Mouse (Mus musculus) mature B cell (primary cell): ENCODE results near the gene Dcun1d3.

ENCODE experiments used
- in situ Hi-C: fragments of 300-500 bp; cut with MboI; formaldehyde crosslinking; loops from 2 replicates; pipeline ENCODE4 v1.14.3; 2019

The Dcun1d3 gene

DNA sequence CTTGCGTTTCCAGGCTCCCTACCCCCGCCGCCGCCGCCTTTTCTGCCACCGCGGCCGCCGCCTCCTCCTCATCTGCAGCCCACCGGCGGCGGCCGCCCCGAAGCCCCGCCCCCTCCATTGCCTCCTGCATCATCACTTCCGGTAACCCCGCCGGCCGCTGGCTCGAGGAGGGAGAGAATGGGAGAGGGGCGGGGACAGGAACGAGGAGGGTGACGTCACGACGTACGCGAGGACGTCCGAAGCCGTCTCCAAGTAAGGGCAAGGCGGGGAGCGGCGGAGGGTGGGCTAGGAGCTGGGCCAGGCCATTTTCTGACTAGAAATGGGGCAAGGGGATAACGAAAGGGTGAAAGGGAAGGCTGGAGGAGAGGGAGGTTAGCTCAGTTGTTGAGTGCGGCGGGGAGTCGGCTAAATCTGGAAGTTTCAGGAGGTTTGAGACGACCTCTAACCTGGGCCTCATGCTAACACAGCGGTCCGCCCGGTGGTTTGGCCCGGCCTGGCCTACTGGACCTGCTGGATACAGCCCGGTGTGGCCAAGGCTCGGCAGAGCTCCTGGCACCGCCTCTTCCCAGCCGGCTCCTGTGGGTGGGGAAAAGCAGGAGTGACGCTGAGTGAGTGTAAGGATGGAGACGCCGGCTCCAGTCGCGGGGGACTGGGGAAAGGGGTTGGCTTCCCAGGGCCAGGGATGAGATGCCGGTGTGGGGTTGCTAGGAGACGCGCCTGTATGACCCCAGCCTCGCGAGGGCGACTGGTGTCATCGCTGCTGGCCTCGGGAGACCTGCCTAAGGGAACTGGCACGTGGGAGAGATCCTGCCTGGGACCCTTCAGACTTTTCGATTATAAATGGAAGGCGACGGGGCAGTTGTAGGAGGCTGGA lies at the start of gene Dcun1d3, which contains the start of gene Lyrm1:
TSS of gene Dcun1d3 (minus strand) at position 660 of the 874 bp plus-strand sequence.
TSS of gene Lyrm1 (plus strand) at position 223 of the 874 bp plus-strand sequence.
- in situ Hi-C loops = loop anchor here (25.0 kb wide), 2 partner anchors 741 to 941 kb away; partner anchors contain the start of genes Eef2k and Uqcrc2

DNA sequence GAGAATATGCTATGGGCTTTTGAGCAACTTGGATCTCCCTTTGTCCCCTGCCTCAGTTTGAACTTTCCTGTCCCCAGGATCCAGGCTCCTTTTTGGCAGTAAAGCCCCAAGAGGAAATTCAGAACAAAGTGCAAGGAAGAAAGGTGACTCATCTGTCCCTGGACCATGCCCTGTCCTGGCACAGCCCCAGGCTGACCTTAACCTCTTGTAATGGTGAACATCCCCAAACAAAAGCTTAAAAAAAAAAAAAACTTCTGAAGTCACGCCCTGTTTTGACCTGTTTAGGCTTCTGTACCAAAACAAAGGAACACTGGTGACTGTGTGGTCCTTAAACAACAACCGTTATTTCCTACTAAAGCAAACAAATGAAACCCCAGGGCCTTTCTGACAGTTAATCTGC lies 45.5 kb upstream of the Dcun1d3 start:
- in situ Hi-C loops = no loop called here

DNA sequence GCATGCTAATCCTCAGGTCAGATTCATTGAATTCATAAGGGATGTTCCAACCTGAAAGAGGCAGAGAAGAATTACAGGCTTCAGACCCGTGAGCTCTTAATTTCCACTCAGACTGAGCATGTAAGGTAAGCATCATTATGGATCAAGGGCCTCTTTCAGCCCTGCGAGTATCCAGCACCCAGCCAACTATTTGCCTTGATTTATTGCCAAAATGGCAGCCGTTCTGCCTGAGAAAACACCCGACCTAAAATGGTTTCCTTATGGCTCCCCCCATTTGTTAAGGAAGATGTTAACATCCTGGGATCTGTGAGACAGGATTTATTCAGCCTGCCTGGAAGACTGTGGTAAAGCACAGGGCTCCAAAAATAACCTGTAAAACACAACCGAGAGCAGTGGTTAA lies 40.9 kb upstream of the Dcun1d3 start:
- in situ Hi-C loops = no loop called here

DNA sequence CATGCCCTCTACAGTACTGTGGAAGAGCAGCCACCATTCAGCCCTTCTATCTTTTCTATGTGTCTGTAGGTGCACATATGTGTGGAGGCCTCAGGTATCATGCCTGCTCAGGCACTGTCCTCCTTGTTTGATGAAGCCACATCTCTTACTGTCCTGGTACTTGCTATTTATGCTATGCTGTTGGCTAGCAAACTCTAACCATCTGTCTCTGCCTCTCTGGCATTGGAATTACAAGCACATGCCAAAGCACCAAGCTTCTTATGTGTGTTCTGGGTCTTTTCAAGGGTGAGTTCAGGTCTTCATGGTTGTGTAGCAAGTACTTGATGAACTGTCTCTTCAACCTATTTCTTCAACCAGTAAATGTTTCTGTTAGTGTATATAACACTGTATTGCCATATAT lies 40.2 kb upstream of the Dcun1d3 start:
- in situ Hi-C loops = no loop called here

DNA sequence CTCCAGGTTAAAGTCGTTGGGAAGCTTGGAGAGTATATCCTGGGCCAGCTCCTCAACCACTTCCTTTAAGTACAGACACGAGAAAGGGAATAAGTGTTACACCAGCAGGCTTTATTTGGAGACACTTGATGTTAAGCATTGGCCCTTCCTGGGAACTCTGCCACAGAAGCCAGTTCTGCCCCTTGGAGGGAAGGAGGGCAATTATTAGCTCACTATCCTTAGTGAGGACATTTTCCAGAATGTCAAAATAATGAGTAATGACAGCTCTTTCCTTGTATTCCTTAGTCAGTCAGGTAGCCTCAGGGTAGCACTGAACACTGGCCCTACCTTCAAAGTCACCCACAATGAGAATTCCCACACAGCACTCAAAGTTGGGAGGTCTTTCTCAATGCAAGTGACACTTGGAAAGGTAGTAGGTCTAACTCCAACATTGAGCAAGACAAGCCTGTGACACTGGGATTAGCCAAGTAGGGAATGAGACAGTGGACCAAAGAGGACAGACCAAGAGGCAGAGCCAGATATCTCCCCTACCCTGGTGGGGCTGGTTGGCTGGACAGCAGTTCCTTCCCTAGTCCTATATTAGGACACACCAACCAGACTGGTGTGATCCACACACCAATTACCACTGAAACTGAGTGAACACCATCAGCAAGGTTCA lies 32.8 kb upstream of the Dcun1d3 start:
- in situ Hi-C loops = no loop called here

DNA sequence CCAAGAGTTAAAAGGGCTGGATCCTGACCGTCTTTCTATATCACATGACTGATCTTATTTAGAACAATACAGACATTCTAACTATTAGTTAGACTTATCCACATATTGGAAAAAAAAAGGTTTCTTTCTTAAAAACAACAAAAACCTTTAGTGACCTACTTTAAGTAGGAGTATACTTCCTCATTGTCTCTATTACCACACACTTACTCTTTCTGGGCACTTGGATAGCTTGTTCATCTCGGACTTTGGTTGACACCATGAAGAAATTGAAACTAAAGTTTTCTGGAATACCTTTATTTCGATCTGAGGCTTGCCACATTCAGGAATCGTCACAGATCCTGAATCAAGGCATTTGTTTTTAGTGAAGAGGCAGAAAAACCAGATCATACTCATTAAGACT lies 25.0 kb upstream of the Dcun1d3 start:
- in situ Hi-C loops = no loop called here

DNA sequence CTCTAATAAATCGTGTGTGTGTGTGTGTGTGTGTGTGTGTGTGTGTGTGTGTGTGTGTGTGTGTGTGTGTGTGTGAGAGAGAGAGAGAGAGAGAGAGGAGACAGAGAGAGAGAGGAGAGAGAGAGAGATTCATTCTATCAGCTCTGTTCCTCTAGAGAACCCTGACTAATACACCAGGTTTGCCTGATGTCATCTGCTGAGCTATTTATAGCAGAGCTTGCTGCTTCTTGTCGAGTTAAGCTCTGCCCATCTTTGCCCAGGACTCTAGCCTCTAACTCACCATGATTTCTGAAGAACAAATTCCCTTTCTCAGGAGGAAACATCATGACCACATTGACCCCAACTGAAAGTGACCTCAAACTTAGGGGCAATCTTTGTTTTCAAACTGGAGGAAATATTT lies 24.4 kb upstream of the Dcun1d3 start:
- in situ Hi-C loops = no loop called here

DNA sequence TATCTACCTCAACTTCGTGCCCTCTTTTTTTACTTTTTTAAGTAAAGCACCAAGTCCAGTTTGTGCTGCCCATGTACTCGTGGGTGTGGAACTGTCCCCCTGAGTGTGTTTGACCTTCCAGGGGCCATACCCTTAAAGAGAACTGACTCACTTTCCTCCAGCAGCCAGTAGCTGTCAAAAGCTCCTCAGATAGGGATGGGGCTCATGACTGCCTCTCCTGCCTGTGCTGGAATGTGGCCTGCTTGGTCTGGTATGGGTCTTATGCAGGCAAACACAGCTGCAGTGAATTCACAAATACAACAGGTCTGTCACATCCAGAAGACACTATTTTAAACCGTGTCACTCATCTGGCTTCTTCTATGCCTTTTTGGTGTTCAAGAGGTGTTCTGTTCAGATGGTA lies 15.6 kb upstream of the Dcun1d3 start:
- in situ Hi-C loops = no loop called here

DNA sequence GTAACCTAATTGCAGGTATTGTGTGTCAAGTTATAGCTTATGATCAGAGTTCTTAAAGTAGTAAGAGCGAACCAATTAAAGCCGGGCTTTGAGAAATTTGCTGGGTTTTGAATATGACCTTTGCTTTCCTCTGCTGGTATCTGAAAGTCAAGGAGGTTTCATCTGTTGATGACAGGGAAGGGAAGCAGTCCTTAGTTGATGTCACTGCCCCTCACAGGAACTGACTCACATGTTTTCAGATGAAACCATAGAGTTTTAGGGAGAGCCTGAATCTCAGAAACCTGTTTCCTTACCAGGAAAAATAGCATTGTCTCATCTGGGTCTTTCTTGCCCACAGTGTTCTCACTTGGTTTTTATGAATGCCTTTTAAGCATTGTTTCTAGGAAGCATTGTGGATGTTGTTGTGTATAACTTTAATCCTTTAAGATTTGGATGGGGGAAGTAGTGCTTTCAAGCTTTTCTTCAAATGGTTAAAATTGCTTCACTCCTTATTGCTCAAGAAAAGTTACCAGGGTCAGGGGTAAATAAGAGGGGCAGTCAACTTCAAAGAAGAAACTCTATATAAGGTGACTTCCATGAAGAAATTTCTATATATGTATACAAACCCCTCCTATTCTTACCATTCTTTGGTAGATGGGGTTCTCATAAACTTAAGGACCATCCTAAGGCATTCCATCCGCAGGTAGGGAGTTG lies 10.6 kb upstream of the Dcun1d3 start:
- in situ Hi-C loops = no loop called here

DNA sequence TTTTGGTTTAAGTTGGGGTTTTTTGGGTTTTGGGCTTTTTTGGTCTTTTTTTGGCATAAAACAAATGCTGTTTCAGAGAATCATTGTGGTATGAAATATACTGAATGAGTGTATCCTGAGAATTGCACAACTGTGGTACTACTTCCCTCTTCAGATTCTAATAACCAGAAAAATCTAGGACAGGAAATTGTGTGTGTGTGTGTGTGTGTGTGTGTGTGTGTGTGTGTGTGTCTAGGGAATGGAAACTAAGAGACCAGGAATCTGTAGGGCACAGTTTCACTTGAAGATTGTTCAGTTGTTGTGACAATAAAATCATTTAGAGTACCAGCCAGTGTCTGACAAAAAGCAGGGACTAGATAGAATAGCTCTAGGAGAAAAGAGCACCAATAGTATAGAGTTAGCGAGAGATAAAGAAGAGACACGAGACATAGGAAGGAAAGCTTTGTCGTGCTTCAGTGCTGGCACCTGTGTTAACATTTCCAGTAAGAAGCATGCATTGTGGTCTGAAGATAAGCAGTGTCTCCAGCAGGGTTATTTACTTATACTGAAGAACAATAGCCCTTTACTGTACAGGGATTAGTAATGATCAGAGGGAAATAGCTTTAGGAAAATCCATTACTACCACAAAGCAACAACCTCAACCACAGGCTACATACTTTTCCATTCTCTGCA lies 3.4 kb upstream of the Dcun1d3 start:
- in situ Hi-C loops = loop anchor here (25.0 kb wide), 2 partner anchors 738 to 938 kb away; partner anchors contain the start of genes Eef2k and Uqcrc2

DNA sequence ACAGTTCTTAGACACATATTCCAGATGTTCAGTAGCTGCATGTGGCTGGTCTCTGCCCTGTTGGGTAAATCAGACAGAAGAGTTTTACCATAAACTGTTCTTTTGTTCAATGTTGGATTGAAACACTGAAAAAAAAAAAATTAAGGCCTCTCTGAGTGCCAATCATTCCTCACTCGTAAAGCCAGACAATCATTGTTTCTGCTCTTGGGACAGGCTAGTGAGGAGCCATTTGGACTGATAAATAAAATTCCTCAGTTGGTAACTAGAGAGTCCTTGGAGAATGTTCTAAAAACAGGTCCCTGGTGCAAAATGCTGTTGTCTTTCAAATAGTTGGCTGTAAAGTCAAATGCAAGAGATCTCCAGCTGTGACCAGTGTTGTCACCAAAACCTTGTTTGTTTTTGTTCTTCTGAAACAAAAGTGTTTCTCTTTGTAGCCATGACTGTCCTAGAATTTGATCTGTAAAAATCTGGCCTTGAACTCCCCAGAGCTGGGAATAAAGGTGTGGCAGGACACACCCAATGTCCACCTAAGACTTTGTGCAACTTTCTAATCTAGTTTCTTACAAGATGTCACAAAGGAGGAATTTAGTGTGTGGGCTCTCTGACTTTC lies 2.3 kb upstream of the Dcun1d3 start:
- in situ Hi-C loops = loop anchor here (25.0 kb wide), 2 partner anchors 739 to 939 kb away; partner anchors contain the start of genes Eef2k and Uqcrc2

DNA sequence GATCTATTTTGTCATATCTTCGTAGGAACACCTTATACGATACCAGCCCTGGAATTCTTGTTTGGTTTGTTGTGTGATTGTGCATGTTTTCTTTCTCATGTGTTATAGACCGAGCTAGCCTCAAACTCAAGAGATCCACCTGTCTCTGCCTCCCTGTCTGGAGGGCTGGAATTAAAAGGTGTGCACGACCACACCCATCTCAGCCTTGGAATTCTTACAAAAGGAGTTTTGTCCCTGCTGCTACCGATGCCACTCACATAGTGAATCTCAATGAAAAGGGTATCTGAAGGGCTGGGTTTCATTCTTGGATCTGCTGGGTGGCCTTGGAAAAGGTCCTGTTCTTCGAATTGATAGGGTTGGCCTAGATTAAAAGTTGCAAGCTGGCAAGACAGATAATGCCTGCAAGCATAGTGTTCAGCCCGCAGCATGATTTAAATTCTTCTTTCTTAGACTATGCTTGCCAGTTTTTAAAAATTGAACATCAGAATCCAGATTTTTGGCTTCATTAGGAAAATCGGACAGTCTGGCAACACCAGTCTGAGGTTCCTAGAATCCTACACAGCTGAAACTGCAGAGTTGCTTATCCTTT lies 1.5 kb upstream of the Dcun1d3 start:
- in situ Hi-C loops = loop anchor here (25.0 kb wide), 2 partner anchors 740 to 940 kb away; partner anchors contain the start of genes Eef2k and Uqcrc2

DNA sequence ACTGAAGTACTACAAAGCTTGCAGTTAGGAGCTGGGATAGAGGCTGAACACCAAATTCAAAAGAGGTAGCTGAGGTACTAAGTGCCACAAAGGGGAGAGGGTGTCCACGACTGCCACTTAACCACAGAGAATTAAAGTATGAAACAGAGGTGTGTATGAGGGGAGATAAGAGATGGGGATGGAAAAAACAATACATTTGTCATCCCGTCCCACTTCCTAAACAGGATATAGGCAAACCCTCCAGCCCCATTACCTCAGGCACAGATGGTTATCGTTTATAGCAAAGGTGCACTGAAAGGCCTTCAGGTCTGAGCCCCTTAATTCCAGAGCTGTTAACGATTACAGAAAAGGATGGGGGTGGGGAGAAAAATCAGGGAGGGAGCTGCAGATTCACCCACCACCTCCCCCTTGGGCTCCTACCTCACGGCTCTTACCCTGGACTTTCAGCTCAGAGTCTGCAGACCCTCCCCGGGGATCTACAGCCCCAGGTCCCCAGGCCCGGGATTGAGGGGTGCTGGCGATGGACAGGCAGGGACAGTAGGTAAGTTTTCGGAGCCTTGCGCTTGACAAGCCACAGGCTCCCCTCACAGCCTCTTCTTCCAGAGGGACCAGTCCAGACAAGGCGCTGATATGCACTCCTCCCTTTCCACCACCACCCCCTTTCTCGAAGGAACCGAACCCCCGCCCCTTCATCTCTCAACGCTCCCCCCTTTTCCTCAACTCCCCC lies 1.1 kb downstream of the Dcun1d3 start:
- in situ Hi-C loops = loop anchor here (25.0 kb wide), 2 partner anchors 742 to 942 kb away; partner anchors contain the start of genes Eef2k and Uqcrc2

DNA sequence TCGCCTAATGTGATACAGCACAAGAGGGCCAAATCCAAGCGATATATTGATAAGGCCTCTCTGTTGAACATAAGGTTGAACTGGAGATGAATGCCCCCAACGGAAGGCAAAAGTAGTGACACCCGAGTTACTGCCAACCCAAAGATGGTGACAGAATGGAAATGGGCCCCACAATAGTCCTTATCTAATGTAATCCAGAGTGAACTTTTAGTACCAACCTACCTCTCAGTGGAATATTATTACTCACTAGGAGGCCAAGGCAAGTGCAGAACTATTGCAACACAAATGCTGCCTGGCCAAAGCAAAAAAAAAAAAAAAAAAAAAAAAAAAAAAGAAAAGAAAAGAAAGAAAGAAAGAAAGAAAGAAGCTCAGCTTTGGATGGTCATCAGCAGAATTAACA lies 3.4 kb downstream of the Dcun1d3 start:
- in situ Hi-C loops = loop anchor here (25.0 kb wide), 2 partner anchors 745 to 945 kb away; partner anchors contain the start of genes Eef2k and Uqcrc2

DNA sequence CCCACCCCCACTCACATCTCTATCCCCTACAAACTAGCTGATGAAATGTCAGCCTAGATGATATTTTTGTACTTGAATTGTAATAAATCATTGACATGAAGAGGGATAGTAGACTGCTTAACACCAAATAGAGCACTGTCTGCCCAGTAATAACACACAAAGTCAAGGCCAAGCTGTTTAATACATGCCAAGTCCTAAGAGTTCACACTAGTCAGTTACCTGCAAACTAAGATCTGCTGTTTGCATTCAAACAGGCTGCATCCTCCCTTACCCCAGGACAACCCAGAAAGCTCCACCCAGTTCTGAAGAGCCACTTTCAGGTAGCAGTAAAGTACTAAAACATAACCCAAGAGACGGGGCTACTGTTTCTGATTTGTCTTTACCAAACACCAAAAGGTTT lies 3.9 kb downstream of the Dcun1d3 start:
- in situ Hi-C loops = loop anchor here (25.0 kb wide), 2 partner anchors 745 to 945 kb away; partner anchors contain the start of genes Eef2k and Uqcrc2

DNA sequence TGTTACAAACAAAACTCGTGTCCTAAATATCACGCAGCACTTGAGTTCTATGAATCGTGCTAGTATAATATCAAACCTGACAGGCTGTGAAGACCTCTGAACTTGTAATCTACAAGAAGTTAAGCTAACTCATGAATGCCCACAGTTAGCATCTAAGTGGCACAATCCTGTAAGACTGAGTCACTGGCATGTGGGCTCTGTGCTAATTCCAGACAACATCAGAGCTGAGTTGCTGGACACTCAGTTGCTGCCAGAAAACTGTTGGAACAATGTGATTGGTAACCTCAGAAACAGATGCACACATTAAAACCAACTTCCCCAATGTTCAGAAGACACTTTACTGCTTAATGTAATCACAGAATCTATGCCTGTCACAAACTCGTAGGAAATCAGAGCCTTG lies 8.2 kb downstream of the Dcun1d3 start:
- in situ Hi-C loops = loop anchor here (25.0 kb wide), 2 partner anchors 749 to 949 kb away; partner anchors contain the start of genes Eef2k and Uqcrc2

DNA sequence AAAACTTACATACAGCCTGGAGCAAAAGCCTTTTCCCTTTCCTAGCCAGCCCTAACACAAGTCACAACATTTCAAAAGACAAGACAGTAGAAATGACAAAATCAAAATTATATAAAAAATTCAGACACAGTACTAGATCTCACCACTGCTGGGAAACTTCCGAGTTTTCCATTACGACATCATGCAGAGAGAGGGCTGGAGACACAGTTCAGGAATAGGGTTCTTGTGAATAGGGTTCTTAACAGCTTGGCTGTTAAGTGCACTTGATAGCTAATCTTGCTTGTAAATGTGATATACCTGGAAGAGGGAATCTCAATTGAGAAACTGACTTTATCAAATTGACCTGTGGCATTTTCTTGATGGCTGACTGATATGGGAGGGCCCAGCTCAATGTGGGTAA lies 14.9 kb downstream of the Dcun1d3 start:
- in situ Hi-C loops = loop anchor here (25.0 kb wide), 2 partner anchors 756 to 956 kb away; partner anchors contain the start of genes Eef2k and Uqcrc2

DNA sequence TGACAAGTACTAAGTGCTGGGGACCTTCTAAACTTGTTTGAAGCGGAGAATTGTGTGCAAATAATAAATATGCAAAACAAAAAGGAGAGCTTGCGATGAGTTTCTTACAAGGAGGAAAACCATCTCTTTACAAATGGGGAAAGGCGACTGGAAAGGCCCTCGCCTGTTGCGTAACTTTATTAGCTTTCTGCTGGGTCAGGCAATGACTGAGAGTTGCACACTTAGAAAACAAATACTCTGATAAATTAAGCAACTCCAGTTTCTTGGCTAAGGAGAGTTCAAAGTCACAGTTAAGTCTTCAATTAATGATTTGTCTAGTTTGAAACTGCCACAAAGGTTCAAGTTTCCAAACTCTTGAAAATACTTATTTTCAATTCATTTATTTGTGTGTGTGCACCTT lies 15.8 kb downstream of the Dcun1d3 start:
- in situ Hi-C loops = loop anchor here (25.0 kb wide), 2 partner anchors 757 to 957 kb away; partner anchors contain the start of genes Eef2k and Uqcrc2

DNA sequence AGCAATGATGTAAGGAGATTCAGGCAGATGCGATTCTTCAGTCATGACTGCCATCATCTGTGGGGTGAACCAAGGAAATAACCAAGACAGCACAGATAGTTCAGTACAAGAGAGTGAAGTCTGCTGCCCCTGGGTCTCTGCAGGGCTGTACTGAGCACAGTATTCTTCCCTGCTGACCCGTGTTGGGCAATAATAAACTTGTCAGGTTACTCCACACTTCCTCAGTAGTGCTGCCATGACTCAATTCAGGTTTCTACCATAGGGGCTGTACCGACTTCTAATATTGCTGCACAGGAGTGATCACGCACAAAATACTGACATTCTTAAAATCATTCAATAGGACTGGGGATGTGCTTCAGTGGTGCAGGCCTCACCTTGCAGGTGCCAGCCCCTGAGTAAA lies 16.9 kb downstream of the Dcun1d3 start:
- in situ Hi-C loops = loop anchor here (25.0 kb wide), 2 partner anchors 758 to 958 kb away; partner anchors contain the start of genes Eef2k and Uqcrc2
